Mouse (Mus musculus): ENCODE results near the gene Fsd1. TPM values are rescaled to one million over a fixed set of nuclear protein-coding genes. Genes with fewer than 3 reads are reported as not detected.

Gene Fsd1
- total RNA-seq, 2 experiments from 2014 or later: 72.4 to 82.6 TPM

Other genes starting within 250 kb of the Fsd1 start
- gene Adgre4, start 236.5 kb upstream of the Fsd1 start, total RNA-seq (2021): not detected
- gene Zfp119a, start 107.6 kb upstream of the Fsd1 start, total RNA-seq (2021): 1 to 10 TPM; 6.1 to 7.0 TPM
- 1 to 10 TPM; 5.8 TPM for gene Zfp959, start 94.4 kb upstream of the Fsd1 start, total RNA-seq (2021)
- 1 to 10 TPM; 3.1 to 3.4 TPM for gene Zfp119b, start 37.0 kb upstream of the Fsd1 start, total RNA-seq (2021)
- gene Ebi3, start 33.9 kb upstream of the Fsd1 start, total RNA-seq (2021): 1 to 10 TPM; 2.3 to 2.8 TPM
- 10 to 100 TPM; 16.7 to 16.9 TPM for gene Yju2, start 27.4 kb upstream of the Fsd1 start, total RNA-seq (2021)
- gene Shd, start 16.0 kb upstream of the Fsd1 start, total RNA-seq (2021): 10 to 100 TPM; 24.3 to 29.0 TPM
- 1 to 10 TPM; 2.7 to 3.2 TPM for gene Stap2, start 19.1 kb downstream of the Fsd1 start, total RNA-seq (2021)
- gene Mpnd, start 19.2 kb downstream of the Fsd1 start, total RNA-seq (2021): 100 to 1,000 TPM; 110 to 116 TPM
- gene Sh3gl1, start 50.1 kb downstream of the Fsd1 start, total RNA-seq (2021): 10 to 100 TPM; 63.1 to 64.0 TPM
- 1 to 10 TPM; 3.9 to 4.9 TPM for gene Chaf1a, start 53.9 kb downstream of the Fsd1 start, total RNA-seq (2021)
- 10 to 100 TPM; 83.3 to 87.4 TPM for gene Ubxn6, start 88.5 kb downstream of the Fsd1 start, total RNA-seq (2021)
- gene Hdgfl2, start 93.1 kb downstream of the Fsd1 start, total RNA-seq (2021): 100 to 1,000 TPM in 1 of 2 experiments, 10 to 100 TPM in 1; 96.4 to 126 TPM
- 1 to 10 TPM in 1 of 2 experiments, under 1 TPM in 1; 0.68 to 2.4 TPM for gene Plin4, start 123.3 kb downstream of the Fsd1 start, total RNA-seq (2021)
- under 1 TPM; 0.30 to 0.85 TPM for gene Plin5, start 131.1 kb downstream of the Fsd1 start, total RNA-seq (2021)
- 1 to 10 TPM; 1.1 to 1.4 TPM for gene Lrg1, start 135.5 kb downstream of the Fsd1 start, total RNA-seq (2021)
- gene Sema6b, start 153.8 kb downstream of the Fsd1 start, total RNA-seq (2021): 100 to 1,000 TPM; 141 to 143 TPM
- 1 to 10 TPM; 5.4 to 6.6 TPM for gene Tnfaip8l1, start 176.0 kb downstream of the Fsd1 start, total RNA-seq (2021)
- 10 to 100 TPM; 39.4 to 41.4 TPM for gene Mydgf, start 197.4 kb downstream of the Fsd1 start, total RNA-seq (2021)
- 10 to 100 TPM; 64.7 to 67.3 TPM for gene Dpp9, start 232.4 kb downstream of the Fsd1 start, total RNA-seq (2021)

Data from layer of hippocampus, postnatal 25 days (tissue).